Mouse (Mus musculus): Measurements from ENCODE around the gene Mtx1. TPM values are rescaled to one million over a fixed set of nuclear protein-coding genes. Genes with fewer than 3 reads are reported as not detected.

Gene Mtx1
- polyA plus RNA-seq, 1 experiment from 2014 or later: 208 TPM

- ATAC-seq (replicated peaks; ENCODE audit: insufficient number of reproducible peaks, low FRiP score, low TSS enrichment, low read depth): no peak
- Histone ChIP-seq H3K27ac (replicated peaks; ENCODE audit: low read depth, low read length) (no peak overlapping the region), H3K4me3 (ENCODE audit: low read depth, low read length) (no peak overlapping the region), H3K9me3 (replicated peaks; ENCODE audit: control insufficient read depth, low read length) (no peaks in the 10 kb centered on the region), H3K4me2 (ENCODE audit: low read depth, low read length) (no peak overlapping the region), H3K27me3 (ENCODE audit: control insufficient read depth, insufficient read depth, low read length) (no peaks in the 10 kb centered on the region), H3K4me1 (ENCODE audit: control insufficient read depth, insufficient read depth, low read length) (no peaks in the 10 kb centered on the region), H3K36me3 (replicated peaks; ENCODE audit: control insufficient read depth, insufficient read depth, low read depth, low read length) (peaks cover 6% of the 10 kb centered on the region), H3K9ac (replicated peaks; ENCODE audit: low read length) (no peak overlapping the region)
- DNase-seq (ENCODE audit: low spot score): no peak
- 89% methylated on average over 13 of the region's 13 CpGs for WGBS
Observed at GRCm38 (mm10) chr3:89210162-89210561, 16.7 kb downstream of the Mtx1 start.

- H3K27me3 ChIP-seq (ENCODE audit: control insufficient read depth, insufficient read depth, low read length): no peaks in the 10 kb centered on the region
- H3K9ac ChIP-seq (replicated peaks; ENCODE audit: low read length): no peak overlapping the region
- no peak overlapping the region for H3K4me2 ChIP-seq (ENCODE audit: low read depth, low read length)
- no peak overlapping the region for H3K4me3 ChIP-seq (ENCODE audit: low read depth, low read length)
- H3K36me3 ChIP-seq (replicated peaks; ENCODE audit: control insufficient read depth, insufficient read depth, low read depth, low read length): peaks cover 6% of the 10 kb centered on the region
- no peaks in the 10 kb centered on the region for H3K9me3 ChIP-seq (replicated peaks; ENCODE audit: control insufficient read depth, low read length)
- 92% methylated on average over 7 of the region's 7 CpGs for WGBS
- no peak for ATAC-seq (replicated peaks; ENCODE audit: insufficient number of reproducible peaks, low FRiP score, low TSS enrichment, low read depth)
- no peak overlapping the region for H3K27ac ChIP-seq (replicated peaks; ENCODE audit: low read depth, low read length)
- DNase-seq (ENCODE audit: low spot score): no peak
- H3K4me1 ChIP-seq (ENCODE audit: control insufficient read depth, insufficient read depth, low read length): no peaks in the 10 kb centered on the region
Observed at GRCm38 (mm10) chr3:89209731-89210130, 17.2 kb downstream of the Mtx1 start.

GRCm38 (mm10) chr3:89208736-89209135 lies 18.2 kb downstream of the Mtx1 start:
- Histone ChIP-seq H3K9ac (replicated peaks; ENCODE audit: low read length) (no peak overlapping the region), H3K27ac (replicated peaks; ENCODE audit: low read depth, low read length) (no peak overlapping the region), H3K36me3 (replicated peaks; ENCODE audit: control insufficient read depth, insufficient read depth, low read depth, low read length) (peaks cover 6% of the 10 kb centered on the region), H3K9me3 (replicated peaks; ENCODE audit: control insufficient read depth, low read length) (no peaks in the 10 kb centered on the region), H3K4me1 (ENCODE audit: control insufficient read depth, insufficient read depth, low read length) (no peaks in the 10 kb centered on the region), H3K4me3 (ENCODE audit: low read depth, low read length) (no peak overlapping the region), H3K27me3 (ENCODE audit: control insufficient read depth, insufficient read depth, low read length) (no peaks in the 10 kb centered on the region), H3K4me2 (ENCODE audit: low read depth, low read length) (no peak overlapping the region)
- ATAC-seq (replicated peaks; ENCODE audit: insufficient number of reproducible peaks, low FRiP score, low TSS enrichment, low read depth) (no peak), DNase-seq (ENCODE audit: low spot score) (no peak)
- WGBS: 84% methylated on average over 6 of the region's 6 CpGs

- ATAC-seq (replicated peaks; ENCODE audit: insufficient number of reproducible peaks, low FRiP score, low TSS enrichment, low read depth): no peak
- Histone ChIP-seq H3K4me3 (ENCODE audit: low read depth, low read length) (no peak overlapping the region), H3K9me3 (replicated peaks; ENCODE audit: control insufficient read depth, low read length) (no peaks in the 10 kb centered on the region), H3K27ac (replicated peaks; ENCODE audit: low read depth, low read length) (no peak overlapping the region), H3K27me3 (ENCODE audit: control insufficient read depth, insufficient read depth, low read length) (no peaks in the 10 kb centered on the region), H3K36me3 (replicated peaks; ENCODE audit: control insufficient read depth, insufficient read depth, low read depth, low read length) (peaks cover 6% of the 10 kb centered on the region), H3K9ac (replicated peaks; ENCODE audit: low read length) (no peak overlapping the region), H3K4me2 (ENCODE audit: low read depth, low read length) (no peak overlapping the region), H3K4me1 (ENCODE audit: control insufficient read depth, insufficient read depth, low read length) (no peaks in the 10 kb centered on the region)
- 92% methylated on average over 13 of the region's 13 CpGs for WGBS
- DNase-seq (ENCODE audit: low spot score): no peak
Observed at GRCm38 (mm10) chr3:89208075-89208657, 18.7 kb downstream of the Mtx1 start.

GRCm38 (mm10) chr3:89206695-89207094 lies 20.2 kb downstream of the Mtx1 start:
- ATAC-seq (replicated peaks; ENCODE audit: insufficient number of reproducible peaks, low FRiP score, low TSS enrichment, low read depth): no peak
- Histone ChIP-seq H3K27me3 (ENCODE audit: control insufficient read depth, insufficient read depth, low read length) (no peaks in the 10 kb centered on the region), H3K4me1 (ENCODE audit: control insufficient read depth, insufficient read depth, low read length) (no peaks in the 10 kb centered on the region), H3K4me2 (ENCODE audit: low read depth, low read length) (no peak overlapping the region), H3K36me3 (replicated peaks; ENCODE audit: control insufficient read depth, insufficient read depth, low read depth, low read length) (peaks cover 6% of the 10 kb centered on the region), H3K9me3 (replicated peaks; ENCODE audit: control insufficient read depth, low read length) (no peaks in the 10 kb centered on the region), H3K4me3 (ENCODE audit: low read depth, low read length) (no peak overlapping the region), H3K27ac (replicated peaks; ENCODE audit: low read depth, low read length) (no peak overlapping the region), H3K9ac (replicated peaks; ENCODE audit: low read length) (no peak overlapping the region)
- DNase-seq (ENCODE audit: low spot score): no peak
- WGBS: 94% methylated on average over 2 of the region's 2 CpGs

GRCm38 (mm10) chr3:89206079-89206478 lies 20.8 kb downstream of the Mtx1 start:
- 96% methylated on average over 7 of the region's 7 CpGs for WGBS
- no peak overlapping the region for H3K4me2 ChIP-seq (ENCODE audit: low read depth, low read length)
- no peaks in the 10 kb centered on the region for H3K4me1 ChIP-seq (ENCODE audit: control insufficient read depth, insufficient read depth, low read length)
- H3K36me3 ChIP-seq (replicated peaks; ENCODE audit: control insufficient read depth, insufficient read depth, low read depth, low read length): peaks cover 6% of the 10 kb centered on the region
- no peak overlapping the region for H3K27ac ChIP-seq (replicated peaks; ENCODE audit: low read depth, low read length)
- no peaks in the 10 kb centered on the region for H3K27me3 ChIP-seq (ENCODE audit: control insufficient read depth, insufficient read depth, low read length)
- H3K9ac ChIP-seq (replicated peaks; ENCODE audit: low read length): no peak overlapping the region
- H3K4me3 ChIP-seq (ENCODE audit: low read depth, low read length): no peak overlapping the region
- no peak for DNase-seq (ENCODE audit: low spot score)
- ATAC-seq (replicated peaks; ENCODE audit: insufficient number of reproducible peaks, low FRiP score, low TSS enrichment, low read depth): no peak
- no peaks in the 10 kb centered on the region for H3K9me3 ChIP-seq (replicated peaks; ENCODE audit: control insufficient read depth, low read length)

- H3K9ac ChIP-seq (replicated peaks; ENCODE audit: low read length): peak overlapping the region; percentile 42
- no peaks in the 10 kb centered on the region for H3K9me3 ChIP-seq (replicated peaks; ENCODE audit: control insufficient read depth, low read length)
- H3K4me3 ChIP-seq (ENCODE audit: low read depth, low read length): peak overlapping the region; percentile 49
- WGBS: 47% methylated on average over 5 of the region's 5 CpGs
- no peaks in the 10 kb centered on the region for H3K4me1 ChIP-seq (ENCODE audit: control insufficient read depth, insufficient read depth, low read length)
- H3K27ac ChIP-seq (replicated peaks; ENCODE audit: low read depth, low read length): no peak overlapping the region
- peaks cover 6% of the 10 kb centered on the region for H3K36me3 ChIP-seq (replicated peaks; ENCODE audit: control insufficient read depth, insufficient read depth, low read depth, low read length)
- H3K4me2 ChIP-seq (ENCODE audit: low read depth, low read length): peak overlapping the region; percentile 47
- ATAC-seq (replicated peaks; ENCODE audit: insufficient number of reproducible peaks, low FRiP score, low TSS enrichment, low read depth): no peak
- no peaks in the 10 kb centered on the region for H3K27me3 ChIP-seq (ENCODE audit: control insufficient read depth, insufficient read depth, low read length)
- DNase-seq (ENCODE audit: low spot score): no peak
Observed at GRCm38 (mm10) chr3:89203142-89203514, 23.8 kb downstream of the Mtx1 start.

GRCm38 (mm10) chr3:89202253-89203141 lies 24.4 kb downstream of the Mtx1 start, which contains the start of gene Gba:
TSS of gene Gba (plus strand) at chr3:89202928.
- H3K27ac ChIP-seq (replicated peaks; ENCODE audit: low read depth, low read length): no peak within 1 kb of the TSS
- peak within 1 kb of the TSS; percentile 49 for H3K4me3 ChIP-seq (ENCODE audit: low read depth, low read length)
- H3K9me3 ChIP-seq (replicated peaks; ENCODE audit: control insufficient read depth, low read length): no peaks in the 10 kb centered on the region
- DNase-seq (ENCODE audit: low spot score): peak; percentile 98
- peak within 1 kb of the TSS; percentile 42 for H3K9ac ChIP-seq (replicated peaks; ENCODE audit: low read length)
- no peaks in the 10 kb centered on the region for H3K4me1 ChIP-seq (ENCODE audit: control insufficient read depth, insufficient read depth, low read length)
- H3K27me3 ChIP-seq (ENCODE audit: control insufficient read depth, insufficient read depth, low read length): no peaks in the 10 kb centered on the region
- H3K36me3 ChIP-seq (replicated peaks; ENCODE audit: control insufficient read depth, insufficient read depth, low read depth, low read length): peaks cover 6% of the 10 kb centered on the region
- WGBS: 26% methylated on average over 13 of the region's 13 CpGs
- ATAC-seq (replicated peaks; ENCODE audit: insufficient number of reproducible peaks, low FRiP score, low TSS enrichment, low read depth): peak; percentile 63
- peak within 1 kb of the TSS; percentile 47 for H3K4me2 ChIP-seq (ENCODE audit: low read depth, low read length)
